Mouse (Mus musculus) MEL-GATA-1-ER (cell line): ENCODE data around the gene Col19a1.
"Not testable (repeated sequence)": the region's sequence is repeated elsewhere in the genome, so short reads cannot be mapped to it uniquely, and the experiment has no call there.

ENCODE experiments used
- DNase-seq: peaks from one replicate; pipeline ENCODE4 v3.0.0-alpha.2; 2012; ENCODE audit warnings: low read depth; ENCODE audit errors: extremely low read depth

Col19a1 gene

GRCm38 (mm10) chr1:24587141-24587541 is at the start of gene Col19a1:
TSS of gene Col19a1 (minus strand) at chr1:24587472.
- no peak for DNase-seq

- DNase-seq: no peak
Measured at GRCm38 (mm10) chr1:24633553-24634132, 46.4 kb upstream of the Col19a1 start.

DNA sequence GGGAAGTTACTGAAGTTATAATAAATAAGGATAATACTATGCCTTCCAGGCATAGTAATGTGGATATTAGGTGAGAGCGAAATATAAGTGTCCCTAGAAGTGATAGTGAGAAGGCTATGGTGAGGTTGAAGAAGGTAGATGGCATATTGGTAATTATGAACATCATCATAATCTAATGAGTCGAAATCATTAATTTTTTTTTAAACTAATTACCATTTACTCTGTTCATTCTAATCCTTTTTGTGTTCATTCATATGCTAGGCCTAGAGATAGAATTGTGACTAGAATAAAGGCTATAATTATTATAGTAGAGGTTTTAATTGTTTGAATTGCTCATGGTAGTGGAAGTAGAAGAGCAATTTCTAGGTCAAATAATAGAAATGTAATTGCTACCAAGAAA is 25.3 kb upstream of the Col19a1 start:
- not testable (repeated sequence) for DNase-seq

GRCm38 (mm10) chr1:24595096-24595495 is 7.8 kb upstream of the Col19a1 start:
- DNase-seq: no peak

DNA sequence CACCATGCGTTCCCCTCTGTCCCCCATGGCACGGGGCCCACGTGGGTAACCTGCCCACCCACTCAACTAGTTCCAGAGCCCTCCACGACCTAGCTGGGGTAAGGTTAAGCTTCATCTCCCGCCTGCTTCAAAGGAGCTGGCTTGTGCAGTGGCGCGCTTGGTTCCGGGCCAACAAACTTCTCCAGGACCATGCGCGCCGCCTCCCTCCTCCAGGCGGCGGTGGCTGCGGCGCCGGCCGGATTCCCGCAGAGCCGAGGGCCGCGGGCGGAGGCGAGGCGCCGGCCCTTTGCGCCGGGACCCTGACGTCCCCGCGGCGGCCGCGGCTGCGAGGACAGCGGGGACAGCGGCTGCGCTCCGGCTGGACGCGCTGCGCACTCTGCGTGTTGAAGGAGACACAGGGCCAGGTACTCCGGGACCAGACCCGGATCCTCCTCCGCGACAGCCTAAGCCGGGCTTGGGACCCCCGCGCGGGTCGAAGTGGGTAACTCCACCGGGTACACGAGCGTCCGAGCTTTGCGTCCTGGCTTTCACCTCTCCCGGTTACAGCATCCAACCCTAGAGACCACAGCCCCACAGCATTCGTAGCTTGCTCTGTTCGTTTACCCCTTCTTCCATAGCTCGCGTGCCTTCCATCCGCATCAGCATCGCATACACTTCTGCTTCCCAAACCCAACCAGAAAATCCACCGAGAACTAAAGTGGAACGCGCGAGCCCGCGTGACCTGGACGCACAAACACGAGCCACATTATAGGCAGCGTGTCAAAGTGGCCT is 717 bp downstream of the Col19a1 start:
- DNase-seq: no peak

- no peak for DNase-seq
Measured at GRCm38 (mm10) chr1:24572602-24573001, 14.7 kb downstream of the Col19a1 start.

GRCm38 (mm10) chr1:24564113-24564512 is 23.2 kb downstream of the Col19a1 start:
- no peak for DNase-seq

DNA sequence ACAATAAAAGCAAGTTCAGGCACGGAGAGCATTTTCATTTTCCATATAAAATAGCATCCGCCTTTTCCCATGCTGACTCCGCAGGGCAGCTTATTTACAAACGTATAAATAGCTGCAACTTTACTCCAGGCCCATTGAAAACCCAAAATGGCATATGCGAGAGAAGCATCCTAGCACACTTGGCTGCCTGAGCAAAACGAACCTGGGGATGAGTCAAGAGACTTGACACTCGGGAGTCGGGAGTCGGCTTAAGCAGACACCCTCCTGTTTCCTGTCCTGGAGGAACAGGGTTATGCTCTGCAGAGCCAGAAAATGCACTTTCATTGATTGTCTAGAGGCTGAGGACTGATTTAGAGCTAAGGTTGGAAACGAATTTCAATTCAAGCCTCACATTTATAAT is 29.3 kb downstream of the Col19a1 start:
- no peak for DNase-seq

DNA sequence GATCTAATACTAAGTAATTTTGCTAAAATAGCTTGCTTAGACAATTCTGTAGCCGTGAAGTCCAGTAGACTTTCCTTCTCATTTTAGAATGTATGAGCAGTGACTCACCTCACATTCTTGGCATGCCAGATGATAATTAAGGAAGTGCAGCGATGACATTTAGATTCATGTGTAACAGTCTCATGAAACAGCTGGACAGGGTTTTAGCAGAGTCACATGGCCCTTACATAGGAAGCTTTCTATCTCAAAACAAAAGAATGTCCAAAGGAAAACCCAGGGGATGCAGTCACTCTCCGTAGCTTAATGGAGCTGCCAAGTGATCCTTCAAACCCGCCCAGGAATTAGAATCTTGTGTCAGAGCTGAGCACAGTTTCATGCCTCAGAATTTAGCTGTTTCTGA is 33.8 kb downstream of the Col19a1 start:
- DNase-seq: no peak

- DNase-seq: no peak
Measured at GRCm38 (mm10) chr1:24550560-24551280, 36.6 kb downstream of the Col19a1 start.

DNA sequence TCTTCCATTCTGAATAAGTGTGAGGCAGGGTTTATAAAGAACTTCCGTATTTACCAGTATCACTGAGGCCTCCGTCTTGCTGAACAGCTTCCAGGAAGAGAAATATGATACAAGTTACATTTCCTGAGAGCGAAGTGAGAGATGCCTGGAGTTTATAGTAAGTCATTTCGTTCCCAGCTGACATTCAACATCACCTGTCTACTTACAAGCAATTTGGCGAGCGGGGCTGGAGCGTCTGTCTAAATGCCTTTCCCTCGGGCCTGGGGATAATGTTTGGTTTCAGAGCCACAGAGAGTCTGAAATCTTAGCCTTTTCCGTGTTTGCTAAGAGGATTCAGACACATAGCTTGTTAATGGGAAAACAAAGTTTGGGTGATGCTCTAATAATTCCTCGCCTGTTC is 37.2 kb downstream of the Col19a1 start:
- no peak for DNase-seq

GRCm38 (mm10) chr1:24549050-24549449 is 38.2 kb downstream of the Col19a1 start:
- DNase-seq: no peak

- no peak for DNase-seq
Measured at GRCm38 (mm10) chr1:24547574-24547973, 39.7 kb downstream of the Col19a1 start.

DNA sequence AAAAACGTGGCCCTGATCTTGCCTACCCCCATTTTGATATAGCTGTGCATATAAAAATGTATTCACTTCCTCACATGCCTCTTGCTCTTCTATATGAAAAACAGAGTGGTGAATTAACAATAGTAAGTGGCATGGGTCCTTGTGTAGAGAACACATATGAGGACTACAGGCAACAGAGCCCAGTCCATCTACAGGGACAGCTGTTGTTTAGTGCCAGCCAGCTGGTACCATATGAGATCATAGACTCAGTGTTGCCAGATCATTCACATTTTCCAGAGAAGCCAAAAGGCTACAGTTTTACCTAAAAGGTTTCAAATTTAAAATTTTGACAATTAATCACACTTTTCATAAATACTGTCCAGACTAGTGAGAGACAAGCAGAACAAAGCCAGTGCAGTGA is 47.4 kb downstream of the Col19a1 start:
- no peak for DNase-seq

GRCm38 (mm10) chr1:24527194-24527593 is 60.1 kb downstream of the Col19a1 start:
- DNase-seq: no peak

GRCm38 (mm10) chr1:24517462-24517861 is 69.8 kb downstream of the Col19a1 start:
- DNase-seq: no peak

DNA sequence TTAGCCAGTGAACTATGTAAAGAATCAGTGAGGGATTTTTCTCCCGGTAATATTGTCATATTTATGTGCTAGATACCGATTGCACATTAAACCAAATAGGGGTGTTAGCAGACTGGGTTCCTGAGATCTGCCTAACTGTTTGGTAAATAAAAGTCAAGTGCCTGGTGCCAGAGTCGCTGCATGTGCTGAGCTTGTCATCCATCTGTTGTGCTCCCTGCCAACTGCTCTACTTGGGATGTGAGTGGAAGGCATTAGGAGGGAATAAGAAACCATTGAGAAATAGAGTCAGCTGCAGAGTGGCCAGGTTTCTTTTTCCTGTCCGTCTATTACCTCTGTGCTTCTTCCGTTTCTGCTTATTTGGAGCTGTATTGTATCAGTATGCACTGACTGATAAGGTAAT is 71.9 kb downstream of the Col19a1 start:
- DNase-seq: no peak

DNA sequence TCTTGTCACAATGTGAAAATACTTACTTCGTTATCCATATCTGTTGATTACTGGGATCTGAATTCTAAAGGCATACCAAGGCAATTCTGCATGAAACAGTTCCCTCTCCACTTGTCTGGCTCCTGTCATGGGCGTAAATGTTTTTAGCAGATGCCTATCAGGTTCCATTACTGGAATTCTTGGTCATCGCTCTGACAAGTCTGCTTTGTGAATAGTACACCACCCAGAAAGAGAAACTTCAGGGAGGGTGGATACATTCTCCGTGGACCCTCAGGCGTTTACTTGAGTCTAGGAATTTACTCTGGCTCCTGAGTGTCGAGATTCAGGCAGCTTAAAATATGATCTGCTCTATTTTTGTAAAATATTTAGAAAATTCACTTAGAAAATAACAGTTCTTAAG is 75.7 kb downstream of the Col19a1 start:
- no peak for DNase-seq

DNA sequence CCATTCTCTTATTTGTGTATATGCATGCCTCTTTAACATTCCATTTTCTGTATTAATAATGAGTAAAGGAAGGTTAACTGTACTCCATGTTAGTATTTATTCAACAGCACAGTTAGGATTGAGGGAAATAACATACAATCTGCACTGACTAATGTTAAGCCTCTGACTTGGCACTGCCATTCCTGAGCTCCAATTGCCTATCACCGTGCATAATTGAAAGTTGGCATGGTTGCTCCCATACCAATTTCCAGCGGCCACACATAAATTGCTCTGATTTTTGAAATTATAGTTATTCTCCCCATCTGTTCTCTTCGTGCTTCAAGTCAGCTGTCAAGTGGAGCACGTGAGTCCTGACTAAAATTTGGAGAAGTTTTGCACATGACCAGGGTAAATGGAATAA is 91.9 kb downstream of the Col19a1 start:
- no peak for DNase-seq

- no peak for DNase-seq
Measured at GRCm38 (mm10) chr1:24484161-24484560, 103.1 kb downstream of the Col19a1 start.

- DNase-seq: no peak
Measured at GRCm38 (mm10) chr1:24471096-24471710, 116.1 kb downstream of the Col19a1 start.

- no peak for DNase-seq
Measured at GRCm38 (mm10) chr1:24470633-24471032, 116.6 kb downstream of the Col19a1 start.
